Mouse (Mus musculus): Measurements from ENCODE around the gene Anapc11. TPM values are rescaled to one million over a fixed set of nuclear protein-coding genes. Genes with fewer than 3 reads are reported as not detected.
A peak's percentile ranks its signal among the peaks of the same experiment; 100 is the strongest.
"Not testable (repeated sequence)": the region's sequence is repeated elsewhere in the genome, so short reads cannot be mapped to it uniquely, and the experiment has no call there.

The Anapc11 gene
- total RNA-seq, 2 experiments from 2014 or later: 75.6 to 87.1 TPM

DNA sequence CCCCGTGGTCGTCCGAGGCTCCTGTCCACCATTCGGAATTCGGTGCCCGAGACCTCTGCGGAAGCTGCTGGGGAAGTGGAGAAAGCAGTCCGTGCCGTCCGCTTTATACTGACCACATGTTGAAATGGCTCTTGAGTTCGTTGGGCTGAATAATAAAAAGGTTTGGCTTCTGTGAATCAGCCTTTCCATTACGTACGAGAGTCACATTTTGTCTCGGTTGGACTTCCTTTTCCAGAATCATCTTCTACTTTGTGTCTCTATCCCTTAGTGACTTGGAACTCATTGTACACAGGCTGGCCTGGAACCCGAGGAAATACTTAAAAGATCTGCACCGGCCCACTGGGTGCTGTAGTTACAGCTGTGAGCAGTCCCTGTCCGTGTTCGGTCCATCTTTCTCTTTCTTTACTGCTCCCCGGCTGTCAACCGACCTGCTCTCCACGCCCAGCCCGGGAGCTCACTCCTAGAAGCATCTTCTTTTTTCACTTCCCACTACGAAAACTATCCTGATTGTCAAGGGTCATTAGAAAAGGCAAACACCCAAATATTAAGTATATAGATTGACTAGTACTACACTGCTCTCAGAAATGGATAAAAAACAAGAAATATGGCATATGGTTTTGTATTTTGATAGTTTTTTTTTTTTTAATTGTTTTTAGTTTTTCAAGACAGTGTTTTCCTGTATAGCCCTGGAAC lies 24.5 kb upstream of the Anapc11 start:
- intact Hi-C loops (cut with DNase I): loop anchor here (1.0 kb wide), 1 partner anchor 8 kb away; the partner anchor contains the start of gene Arhgdia
- DNase-seq: no peak

DNA sequence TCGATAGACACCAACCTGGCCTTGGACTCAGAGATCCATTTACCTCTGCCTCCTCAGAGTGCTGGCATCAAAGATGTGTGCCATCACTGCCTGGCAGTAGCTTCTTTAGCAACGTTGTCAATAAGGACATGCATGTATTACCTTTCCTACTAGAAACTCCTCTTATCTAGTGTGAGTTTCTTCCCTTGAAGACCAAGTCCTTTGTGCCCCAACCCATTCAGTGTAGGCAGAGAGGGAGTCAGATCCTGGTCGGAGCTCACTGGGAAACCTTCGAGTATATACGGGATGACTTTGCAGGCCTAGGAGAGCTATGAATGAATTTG lies 24.0 kb upstream of the Anapc11 start:
- no peak for DNase-seq
- intact Hi-C loops (cut with DNase I): no loop called here

DNA sequence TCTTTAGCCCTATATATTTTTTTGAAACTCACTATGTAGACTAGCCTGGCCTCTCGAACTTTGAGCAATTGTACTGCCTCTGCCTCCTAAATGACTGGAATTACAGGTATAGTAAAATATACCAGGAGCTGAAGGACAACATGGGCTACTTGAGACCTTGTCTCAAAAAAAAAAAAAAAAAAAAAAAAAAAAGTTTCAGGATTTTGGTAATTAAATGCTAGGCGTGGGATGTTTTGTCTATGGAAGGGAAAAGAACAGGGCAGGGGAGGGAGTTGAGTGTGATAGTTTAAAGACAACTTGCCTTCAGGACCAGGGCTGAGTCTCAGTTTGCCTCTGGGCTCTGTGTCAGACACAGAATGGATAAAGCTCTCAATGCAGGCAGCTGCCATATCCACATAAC lies 23.2 kb upstream of the Anapc11 start:
- no peak for DNase-seq
- intact Hi-C loops (cut with DNase I): no loop called here

DNA sequence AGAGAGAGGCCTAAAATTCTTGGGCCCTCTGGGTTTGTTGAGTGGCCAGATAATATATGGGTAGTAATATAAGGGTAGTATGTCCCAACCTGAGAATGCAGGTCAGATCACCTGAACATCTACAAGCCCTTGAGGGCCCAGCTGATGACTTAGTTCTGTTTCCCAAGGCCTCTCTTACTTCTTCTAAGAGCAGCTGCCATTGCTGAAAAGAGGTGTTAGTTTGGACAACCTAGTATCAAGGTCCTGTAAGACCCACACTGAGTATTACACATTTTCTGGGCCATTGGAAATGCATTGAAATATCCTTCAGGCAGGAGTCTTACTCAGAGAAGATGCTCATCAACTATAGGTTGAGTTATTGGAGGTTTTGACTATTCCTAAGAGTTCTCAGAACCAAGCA lies 22.3 kb upstream of the Anapc11 start:
- no peak for DNase-seq

DNA sequence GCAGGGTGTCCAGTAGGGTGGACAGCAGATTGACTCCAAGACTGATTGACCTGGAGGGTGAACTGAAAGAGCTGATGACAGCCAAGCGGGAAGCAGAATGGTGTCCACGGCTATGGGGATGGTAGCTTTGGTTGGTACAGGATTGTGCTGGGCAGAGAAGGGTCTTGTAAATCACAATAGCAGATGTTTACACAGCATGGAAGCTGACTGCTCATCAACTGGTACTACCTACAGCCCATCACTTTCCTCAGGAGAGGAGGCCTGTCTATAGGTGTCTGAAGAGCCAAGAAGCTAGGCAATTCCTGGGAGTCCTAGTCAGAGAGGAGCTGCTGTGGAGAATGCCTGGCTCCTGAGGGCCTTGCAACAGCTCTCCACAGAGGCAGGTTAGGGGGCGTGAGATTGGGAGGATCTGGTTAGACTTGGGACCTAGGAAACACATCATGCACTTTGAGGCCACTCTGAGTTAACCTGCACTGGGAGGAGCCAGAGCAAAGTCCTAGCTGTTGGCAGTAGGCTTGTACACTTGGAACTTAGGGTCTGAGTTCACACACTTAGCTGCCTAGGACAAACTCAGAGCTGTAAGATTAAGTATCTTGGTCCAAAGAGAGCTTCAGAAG lies 21.7 kb upstream of the Anapc11 start:
- intact Hi-C loops (cut with DNase I): no loop called here
- no peak for DNase-seq

More for the DNA sequence above, 22.3 kb upstream of the Anapc11 start:
- intact Hi-C loops (cut with DNase I): no loop called here

DNA sequence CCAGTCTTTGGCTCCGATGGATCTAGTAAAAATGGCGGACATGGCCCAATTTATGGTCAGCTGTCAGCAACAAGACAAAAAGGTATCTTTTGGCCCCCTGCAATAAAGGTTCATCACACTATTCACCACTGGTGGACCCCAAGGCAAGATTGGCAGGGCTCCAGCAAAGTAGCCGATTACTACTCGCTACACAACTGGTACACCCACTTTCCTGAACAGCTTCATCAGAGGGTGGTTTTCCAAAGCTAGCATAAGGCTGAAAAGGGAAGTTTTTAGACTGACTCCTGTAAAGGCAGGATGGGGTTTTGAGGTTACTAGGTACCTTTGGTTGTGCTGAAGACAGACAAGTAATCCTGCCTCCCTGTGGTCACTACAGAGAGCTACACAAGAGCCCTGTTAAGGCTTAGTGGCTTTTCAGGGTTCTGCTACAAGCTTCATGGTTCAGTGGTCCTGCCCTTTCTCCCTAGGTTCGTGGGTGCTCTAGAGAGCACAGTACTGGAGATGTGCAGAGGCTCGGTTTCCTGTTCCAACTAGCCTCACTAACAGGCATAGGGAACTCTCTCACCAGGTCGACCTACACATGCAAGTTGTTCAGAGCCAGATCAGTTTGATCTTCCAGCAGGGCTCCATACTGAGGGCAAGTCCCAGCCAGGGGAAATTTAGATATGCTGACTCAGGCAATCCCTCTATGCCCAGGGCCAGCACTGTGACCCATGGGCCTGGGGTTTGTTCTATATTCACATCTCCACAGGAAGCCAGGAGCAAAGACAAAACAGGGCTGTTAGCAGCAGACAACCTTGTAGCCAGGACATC lies 20.8 kb upstream of the Anapc11 start:
- intact Hi-C loops (cut with DNase I): loop anchor here (1.0 kb wide), 1 partner anchor 62 kb away; no protein-coding TSS in a partner anchor
- peak in 1 of 2 experiments; percentile 28 for DNase-seq

DNA sequence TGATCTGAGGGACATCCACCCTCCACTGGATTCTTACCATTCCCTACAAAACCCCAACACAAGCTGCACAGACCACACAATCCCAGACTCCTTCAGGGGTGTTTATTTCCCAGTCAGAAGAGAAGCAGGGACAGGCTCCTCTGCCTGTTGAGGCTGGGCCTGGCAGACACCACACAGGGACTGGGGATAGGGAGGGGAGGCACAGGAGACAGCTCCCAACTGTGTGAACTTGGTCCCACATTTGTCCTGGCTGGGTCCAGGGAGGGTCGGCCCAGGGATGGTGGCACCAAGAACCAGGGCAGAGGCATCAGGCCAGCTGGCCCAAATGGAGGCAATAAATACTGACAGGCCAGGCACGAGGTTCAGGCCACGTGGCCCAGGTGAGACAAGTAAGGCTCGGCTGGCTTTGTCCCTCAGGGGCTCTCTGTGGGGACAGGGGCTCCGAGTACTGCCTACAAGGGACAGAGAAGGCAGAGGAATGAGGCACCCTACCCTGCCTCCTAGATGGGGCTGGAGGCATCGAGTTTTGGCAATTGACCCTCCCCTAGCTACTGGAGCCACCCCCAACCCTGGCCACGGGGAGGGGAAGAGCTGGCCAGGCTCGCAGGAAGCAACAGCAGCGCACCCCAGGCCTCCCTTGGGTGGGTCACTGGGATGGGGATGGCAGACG lies 20.1 kb upstream of the Anapc11 start:
- intact Hi-C loops (cut with DNase I): no loop called here
- no peak for DNase-seq

DNA sequence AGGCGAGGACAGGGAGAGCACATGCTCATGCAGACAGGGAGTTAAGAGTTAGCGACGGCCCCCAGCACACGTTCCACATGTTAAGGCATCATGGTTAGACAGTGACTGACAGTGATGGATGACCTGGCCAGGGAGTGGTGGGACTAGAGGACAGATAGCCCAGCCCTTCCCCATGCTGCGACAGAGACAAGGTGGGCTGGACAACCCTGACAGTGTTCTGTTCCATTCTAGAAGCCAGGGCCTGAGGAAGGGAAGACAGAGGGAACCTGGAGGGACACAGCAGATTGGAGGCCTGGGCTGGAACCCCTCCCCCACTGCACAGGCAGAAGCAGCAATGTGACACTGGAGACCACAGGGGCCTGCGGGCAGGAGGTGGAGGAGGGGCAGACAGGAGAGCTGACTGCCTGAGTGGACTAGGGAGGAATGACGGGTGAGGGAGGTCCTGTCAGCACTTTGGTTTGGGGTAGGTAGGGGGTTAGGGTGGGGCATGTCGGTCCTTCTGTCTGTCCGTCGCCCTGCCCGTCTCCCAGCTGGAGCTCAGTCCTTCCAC lies 19.5 kb upstream of the Anapc11 start:
- no peak for DNase-seq
- intact Hi-C loops (cut with DNase I): no loop called here

DNA sequence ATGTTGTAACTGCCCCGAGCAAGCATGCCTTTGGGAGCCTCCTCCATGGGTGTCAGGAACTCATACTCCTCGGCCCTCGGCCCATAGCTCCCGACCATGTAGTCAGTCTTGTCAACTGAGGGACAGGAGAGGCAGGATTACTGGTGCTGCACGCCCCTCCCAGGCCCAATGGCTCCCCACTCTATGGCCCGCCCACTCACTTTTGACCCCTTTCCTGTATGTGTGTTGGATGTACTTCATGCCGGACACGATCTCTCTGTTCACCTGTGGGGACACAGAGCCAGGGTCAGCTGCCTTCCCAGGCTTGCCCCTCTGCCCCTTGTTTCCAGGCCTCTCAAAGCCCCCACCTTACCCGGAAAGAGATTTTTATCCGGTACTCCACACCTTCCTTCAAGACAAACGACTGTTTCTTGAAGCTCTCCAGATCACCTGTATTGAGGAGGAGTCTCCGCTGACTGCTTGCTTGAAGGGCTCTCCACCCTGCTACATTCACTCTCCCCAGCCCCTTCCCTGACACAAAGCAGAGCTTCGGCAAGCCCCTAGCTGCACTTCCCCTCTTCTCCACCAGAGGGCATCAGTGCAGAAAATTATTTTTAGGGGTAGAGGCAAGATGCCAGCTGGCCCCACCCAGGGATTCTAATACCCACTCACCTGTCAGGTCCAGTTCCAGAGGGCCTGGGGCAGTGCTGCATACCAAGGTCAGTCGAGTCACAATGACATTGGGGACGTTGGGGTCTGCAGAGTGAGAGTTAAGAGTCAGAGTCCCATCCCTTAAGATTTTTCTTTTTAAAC lies 18.7 kb upstream of the Anapc11 start:
- DNase-seq: peak; percentile 81 to 83
- intact Hi-C loops (cut with DNase I): loop anchor here (5.0 kb wide), 1 partner anchor 133 kb away; the partner anchor contains the start of genes Cenpx and Lrrc45

DNA sequence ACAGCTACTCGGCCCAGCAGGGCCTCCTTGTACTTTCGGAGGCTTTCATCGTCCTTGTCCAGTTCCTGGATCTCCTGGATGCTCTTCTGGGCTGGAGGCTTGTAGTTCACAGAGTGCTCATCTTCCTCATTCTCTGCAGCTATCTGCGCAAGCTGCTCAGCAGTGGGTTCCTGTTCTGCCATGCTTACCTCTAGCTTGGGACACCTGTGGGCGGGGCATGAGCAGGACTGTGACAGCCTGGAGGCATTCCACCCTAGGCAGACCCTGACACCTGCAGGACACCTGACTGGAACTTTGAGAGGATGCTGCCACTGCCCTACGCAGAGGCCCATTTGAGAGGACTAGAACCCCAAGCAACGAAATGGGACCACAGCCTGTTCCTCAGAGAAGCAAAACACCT lies 18.0 kb upstream of the Anapc11 start:
- DNase-seq: peak in 1 of 2 experiments; percentile 16
- intact Hi-C loops (cut with DNase I): loop anchor here (5.0 kb wide), 1 partner anchor 132 kb away; the partner anchor contains the start of genes Cenpx and Lrrc45

DNA sequence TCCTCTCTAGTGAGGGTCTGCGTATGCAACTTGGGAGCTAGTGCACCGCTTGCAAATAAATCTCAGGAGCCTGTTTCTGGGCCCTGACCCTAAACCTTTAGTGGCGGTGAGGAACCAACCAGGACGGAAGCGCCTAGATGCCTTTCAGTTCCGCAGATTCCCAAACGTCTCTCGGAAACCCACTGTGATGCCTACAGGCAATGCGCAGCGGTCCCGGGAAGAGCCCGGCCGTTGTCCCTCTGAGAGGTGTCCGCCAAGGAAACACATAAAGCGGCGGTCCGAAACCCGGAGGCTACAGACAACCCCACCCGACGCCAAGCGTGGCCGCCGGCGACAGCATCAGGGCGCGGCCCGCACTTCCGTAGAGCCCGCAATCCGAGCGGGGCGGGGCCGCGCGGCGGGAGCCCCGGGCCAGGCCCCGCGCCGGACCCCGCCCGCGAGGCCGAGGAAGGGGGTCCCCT lies 17.3 kb upstream of the Anapc11 start:
- peak; percentile 57 to 71 for DNase-seq
- intact Hi-C loops (cut with DNase I): loop anchor here (1.0 to 5.0 kb wide), 2 partner anchors 8 to 131 kb away; partner anchors contain the start of genes Cenpx, Lrrc45 and P4hb

DNA sequence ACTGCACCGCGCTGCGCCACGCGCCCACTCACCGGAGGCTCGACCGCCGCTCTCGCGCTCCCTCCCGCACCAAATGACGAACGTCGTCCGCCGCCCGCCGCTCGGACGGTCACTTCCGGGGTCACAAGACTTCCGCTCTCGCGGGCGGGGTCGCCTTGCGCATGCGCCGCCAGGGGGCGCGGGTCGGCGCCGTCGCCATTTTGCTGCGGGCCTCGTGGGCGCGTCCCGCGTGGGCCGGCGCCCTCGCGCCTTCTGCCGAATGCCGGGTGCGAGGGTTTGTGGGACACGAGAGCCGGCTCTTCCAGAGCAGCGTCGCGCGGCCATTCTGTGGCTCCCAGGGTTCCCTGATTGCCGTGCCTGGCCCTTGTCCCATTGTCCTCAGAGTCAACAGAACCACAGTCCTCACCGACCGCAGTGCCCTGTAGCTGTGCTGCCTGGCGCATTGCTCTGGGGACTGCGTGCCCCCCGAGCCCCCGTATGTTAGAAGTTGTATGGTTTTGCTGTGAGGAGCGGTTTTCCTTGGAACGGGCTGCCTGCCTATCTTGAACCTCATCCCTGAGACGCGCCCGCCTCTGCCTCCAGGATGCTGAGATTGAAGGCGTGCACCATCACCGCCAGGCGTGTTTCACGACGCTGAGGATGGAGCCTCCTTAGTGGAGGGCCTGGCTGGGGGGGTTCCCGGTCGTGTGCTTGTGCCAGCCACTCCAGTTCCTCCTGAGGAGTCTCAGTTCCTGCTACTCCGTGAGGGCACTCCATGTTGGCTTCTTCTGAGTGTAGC lies 16.5 kb upstream of the Anapc11 start, which contains the start of gene Arhgdia:
Arhgdia (minus strand) TSS at position 135 of the 778 bp plus-strand sequence.
- DNase-seq: peak; percentile 90 to 93
- intact Hi-C loops (cut with DNase I): loop anchor here (1.0 to 5.0 kb wide), 3 partner anchors 8 to 131 kb away; partner anchors contain the start of genes Alyref, Anapc11, Cenpx and Lrrc45

DNA sequence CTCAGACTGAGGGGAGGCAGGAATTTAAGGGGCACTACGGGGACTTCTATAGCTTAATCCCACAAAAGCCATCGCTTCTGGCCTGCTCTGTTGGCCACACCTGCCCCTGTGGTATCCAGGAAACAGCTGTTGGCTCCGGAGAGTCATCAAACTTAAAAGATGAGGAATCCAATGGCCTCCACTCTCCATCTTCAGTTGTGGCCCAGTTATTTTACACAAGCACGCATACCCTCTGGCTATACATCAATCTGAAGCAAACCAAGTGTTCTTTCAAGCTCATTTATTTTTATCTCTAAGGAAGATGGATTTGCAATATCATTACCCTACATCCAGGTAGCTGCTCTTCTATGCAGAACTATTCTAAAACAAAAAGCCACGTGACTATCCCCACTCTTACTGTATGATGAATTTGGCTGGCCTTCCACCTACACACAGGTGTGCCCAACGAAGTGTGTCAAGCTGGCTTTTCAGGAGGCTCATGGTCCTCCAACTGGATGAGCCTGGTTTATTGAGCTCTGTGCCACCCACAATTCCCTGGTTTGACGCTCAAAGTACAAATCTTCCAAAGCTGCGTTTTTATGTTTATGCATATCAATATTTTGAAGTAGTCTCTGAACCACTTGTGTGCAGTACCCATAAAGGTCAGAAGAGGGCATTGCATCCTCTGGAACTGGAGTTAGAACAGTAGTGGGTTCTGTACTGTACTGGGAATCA lies 15.8 kb upstream of the Anapc11 start:
- DNase-seq: peak; percentile 35 to 41
- intact Hi-C loops (cut with DNase I): loop anchor here (2.0 to 5.0 kb wide), 2 partner anchors 16 to 130 kb away; partner anchors contain the start of genes Alyref, Anapc11, Cenpx and Lrrc45

DNA sequence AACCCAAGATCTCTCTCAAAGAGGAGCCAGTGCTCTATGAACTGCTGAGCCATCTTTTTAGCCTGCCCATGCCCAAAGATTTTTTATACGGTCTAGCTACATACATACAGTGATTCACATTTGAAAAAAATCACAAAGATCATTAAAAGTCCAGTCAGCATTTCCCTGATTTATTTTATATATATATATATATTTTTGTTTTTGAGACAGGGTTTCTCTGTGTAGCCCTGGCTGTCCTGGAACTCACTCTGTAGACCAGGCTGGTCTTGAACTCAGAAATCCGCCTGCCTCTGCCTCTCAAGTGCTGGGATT lies 15.3 kb upstream of the Anapc11 start:
- not testable (repeated sequence) for DNase-seq
- intact Hi-C loops (cut with DNase I): loop anchor here (2.0 to 5.0 kb wide), 2 partner anchors 16 to 129 kb away; partner anchors contain the start of genes Alyref, Anapc11, Cenpx and Lrrc45

DNA sequence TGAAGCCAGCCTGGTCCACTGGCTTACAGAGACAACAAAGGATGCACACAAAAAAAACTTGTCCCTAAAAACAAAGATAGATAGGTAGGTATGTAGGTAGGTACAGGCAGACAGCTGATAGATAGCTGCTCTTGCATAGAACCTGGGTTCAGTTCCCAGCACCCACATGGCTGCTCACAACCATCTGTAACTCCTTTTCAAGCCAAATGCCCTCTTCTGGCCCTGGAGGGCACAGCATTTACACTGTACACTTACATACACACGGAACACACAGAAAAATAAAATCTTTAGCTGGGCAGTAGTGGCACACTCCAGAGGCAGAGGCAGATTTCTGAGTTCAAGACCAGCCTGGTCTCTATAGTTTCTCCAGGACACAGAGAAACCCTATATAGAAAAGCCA lies 14.3 kb upstream of the Anapc11 start:
- intact Hi-C loops (cut with DNase I): loop anchor here (2.0 to 5.0 kb wide), 2 partner anchors 15 to 128 kb away; partner anchors contain the start of genes Alyref, Anapc11, Cenpx and Lrrc45
- DNase-seq: no peak

DNA sequence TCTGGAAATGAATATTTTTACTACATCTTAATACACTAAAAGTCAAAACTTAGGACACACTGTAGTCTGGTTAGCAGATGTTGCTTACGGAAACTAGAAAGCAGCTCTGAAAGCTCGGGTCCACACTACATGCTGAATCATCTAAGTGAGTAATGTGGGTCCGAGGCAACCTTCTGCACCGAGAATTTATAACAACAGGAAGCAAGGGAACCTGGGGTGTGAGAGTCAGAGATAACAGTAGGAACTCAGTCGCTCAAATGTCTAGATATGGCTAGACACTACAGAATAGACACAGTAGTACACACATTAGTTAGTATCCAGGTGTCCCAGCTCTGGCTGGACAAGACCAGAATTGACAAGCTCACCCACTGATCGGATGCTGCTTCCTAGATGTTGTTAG lies 9.7 kb upstream of the Anapc11 start:
- intact Hi-C loops (cut with DNase I): no loop called here
- no peak for DNase-seq

Data from heart, postnatal 36 days (tissue).